Mouse (Mus musculus): ENCODE measurements at regions not wholly inside any gene's neighbourhood (a gene's known extent, or its start where the extent isn't known, plus 50 kb on each side); places are given as distances from the start of the nearest gene placed in this dataset.
A peak's percentile ranks its signal among the peaks of the same experiment; 100 is the strongest.

DNA sequence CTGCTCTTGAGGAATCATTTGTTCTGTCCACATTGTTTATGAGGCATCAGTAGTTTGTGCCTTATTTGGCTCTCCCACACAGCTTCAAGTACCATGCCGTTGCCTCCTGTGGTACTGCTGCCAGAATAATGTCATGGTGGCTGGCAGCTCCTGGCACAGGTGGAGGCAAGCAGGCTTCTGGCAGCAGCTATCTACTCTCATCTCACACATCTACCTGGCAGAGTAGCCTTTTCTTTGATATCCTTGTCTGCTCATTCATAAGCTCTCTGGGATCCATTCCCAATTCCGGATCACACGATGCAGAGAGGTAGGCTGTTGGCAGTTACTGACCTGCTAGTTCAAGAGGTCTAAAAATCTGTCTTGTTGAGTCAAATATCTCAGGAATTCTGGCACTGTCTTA lies 373.6 kb upstream of the Depdc1a start:
- DNase-seq (ENCODE audit: low spot score), result no peak

DNA sequence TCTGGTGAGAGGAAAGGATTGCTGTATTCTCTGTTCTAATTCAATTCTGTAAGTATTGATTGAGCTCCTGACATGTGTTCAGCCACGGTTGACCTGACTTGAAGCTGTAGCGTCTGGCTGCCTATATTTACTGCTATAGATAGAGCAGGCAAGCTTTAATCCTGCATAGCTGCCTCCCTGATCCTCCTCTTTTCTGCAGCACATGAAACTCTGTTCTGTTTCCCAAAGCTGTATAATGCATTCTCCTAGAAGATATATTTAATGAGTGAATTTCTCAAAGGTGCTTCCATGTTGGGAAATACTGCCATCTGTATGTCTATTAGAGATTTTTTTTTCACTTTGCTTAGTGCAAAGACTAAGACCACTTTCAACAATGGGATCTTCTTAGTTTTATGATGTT lies 351.4 kb upstream of the Depdc1a start:
- peak; percentile 37 for DNase-seq (ENCODE audit: low spot score)

GRCm38 (mm10) chr3:159181504-159181903 lies 313.7 kb upstream of the Depdc1a start:
- no peak for DNase-seq (ENCODE audit: low spot score)

DNA sequence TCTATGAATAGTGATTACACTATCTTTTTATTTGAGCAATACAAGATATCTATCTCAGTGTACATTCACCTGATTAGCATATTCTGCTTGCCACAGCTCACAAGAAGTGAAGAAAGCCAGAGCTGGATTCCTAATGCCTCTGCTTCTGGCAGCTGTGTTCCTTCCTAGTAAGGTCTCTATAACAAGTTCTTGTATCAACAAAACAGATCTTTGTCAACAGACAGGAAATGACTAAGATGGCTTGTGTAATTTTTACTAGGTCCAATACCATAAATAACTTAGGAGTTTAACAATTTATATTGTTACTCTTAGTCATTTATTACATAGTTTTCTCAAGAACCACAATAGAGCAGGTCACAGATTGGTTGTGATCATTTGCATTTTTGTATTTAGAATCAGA lies 302.0 kb upstream of the Depdc1a start:
- DNase-seq (ENCODE audit: low spot score), result no peak
